Mouse (Mus musculus) layer of hippocampus, adult 18-20 months (tissue): ENCODE results near the gene Klrb1a. TPM values are rescaled to one million over a fixed set of nuclear protein-coding genes. Genes with fewer than 3 reads are reported as not detected.

Experiments
- DNase-seq, 2 experiments: peaks; one replicate each; pipeline ENCODE4 v3.0.0; 2022; ENCODE audit warnings: low spot score in 2 of 2
- total RNA-seq, 2 experiments: library from RNA; stranded (reverse); gene quantifications; 2 replicates each; pipeline ENCODE4 v1.2.3; 2021

The Klrb1a gene
- total RNA-seq, 2 experiments from 2014 or later, result not detected

GRCm38 (mm10) chr6:128602463-128603201, 20.7 kb downstream of the Klrb1a start:
- no peak for DNase-seq

- DNase-seq, result no peak
Observed at GRCm38 (mm10) chr6:128602026-128602425, 21.3 kb downstream of the Klrb1a start.

GRCm38 (mm10) chr6:128599555-128599954, 23.8 kb downstream of the Klrb1a start:
- no peak for DNase-seq

- DNase-seq, result no peak
Observed at GRCm38 (mm10) chr6:128598256-128599047, 24.9 kb downstream of the Klrb1a start.

DNA sequence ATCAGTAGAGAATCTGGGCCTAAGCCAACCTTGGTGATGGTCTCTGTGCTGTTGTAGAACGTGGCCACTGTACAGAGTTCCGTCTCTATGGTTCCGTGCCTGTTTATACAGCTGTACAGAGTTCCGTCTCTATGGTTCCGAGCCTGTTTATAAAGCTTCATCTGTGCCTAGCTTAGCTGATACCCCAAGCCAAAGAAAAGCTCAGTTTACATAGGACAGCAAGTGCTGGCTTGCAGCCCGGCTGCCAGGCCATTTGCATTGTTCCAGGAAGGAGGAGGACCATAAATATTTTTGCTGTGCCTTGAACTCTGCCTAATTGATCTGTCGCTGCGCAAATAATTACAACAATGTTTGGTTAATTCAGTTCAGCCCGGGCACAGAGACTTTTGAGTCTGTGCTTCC, 26.2 kb downstream of the Klrb1a start:
- DNase-seq, result peak; percentile 30 to 81

- no peak for DNase-seq
Observed at GRCm38 (mm10) chr6:128594651-128595050, 28.7 kb downstream of the Klrb1a start.

- no peak for DNase-seq
Observed at GRCm38 (mm10) chr6:128589426-128589825, 33.9 kb downstream of the Klrb1a start.

- DNase-seq, result no peak
Observed at GRCm38 (mm10) chr6:128587619-128588018, 35.7 kb downstream of the Klrb1a start.

- no peak for DNase-seq
Observed at GRCm38 (mm10) chr6:128585642-128586245, 37.6 kb downstream of the Klrb1a start.

DNA sequence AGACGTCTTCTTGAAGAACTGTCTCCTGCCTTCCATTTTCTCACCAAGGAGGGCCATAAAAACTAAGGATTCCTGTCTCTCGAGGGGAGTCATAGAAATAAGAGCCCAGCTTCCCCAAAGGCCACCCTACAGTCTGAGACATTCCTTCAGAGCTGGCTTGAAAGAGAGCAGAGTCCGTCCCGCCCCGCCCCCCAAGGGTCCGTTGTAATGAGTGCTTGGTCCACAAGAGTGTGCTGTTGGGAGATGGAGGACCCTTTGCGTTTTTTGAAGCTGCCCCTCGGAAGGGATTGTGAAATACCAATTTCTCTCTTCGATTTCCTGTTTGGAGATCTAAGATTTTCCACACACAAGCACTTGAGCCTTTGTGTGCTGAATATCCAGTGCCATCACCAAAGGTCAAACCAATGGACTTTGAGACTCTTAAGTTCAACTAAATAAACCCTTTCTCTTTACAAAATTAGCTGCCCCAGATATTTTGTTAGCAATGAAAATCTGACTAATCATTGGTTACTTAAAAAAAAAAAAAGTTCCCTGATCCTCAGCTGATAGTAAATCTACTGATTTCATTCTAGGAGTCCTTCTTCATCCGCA, 39.2 kb downstream of the Klrb1a start:
- DNase-seq, result no peak

GRCm38 (mm10) chr6:128581508-128581907, 41.8 kb downstream of the Klrb1a start, which contains the start of gene A2ml1:
Gene A2ml1 (minus strand): TSS chr6:128581608.
- no peak for DNase-seq

DNA sequence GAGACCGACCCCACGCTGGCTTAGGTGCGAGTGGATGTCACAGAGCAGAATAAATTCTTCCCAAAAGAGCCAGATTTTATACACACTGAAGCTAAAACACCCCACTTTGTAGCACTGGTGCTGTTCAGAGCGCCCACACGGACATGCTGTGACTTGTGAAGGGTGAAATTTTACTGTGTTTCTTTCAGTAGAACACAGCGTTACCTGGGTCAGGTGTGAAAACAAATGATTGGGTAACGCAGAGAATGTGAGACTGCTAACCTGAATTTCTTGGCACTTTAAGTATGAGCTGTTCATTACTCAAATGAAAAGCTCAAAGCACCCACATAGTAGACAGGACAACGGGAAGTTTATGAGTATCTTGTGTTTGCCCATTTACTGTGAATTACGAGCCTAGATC, 46.0 kb downstream of the Klrb1a start:
- no peak for DNase-seq

- no peak for DNase-seq
Observed at GRCm38 (mm10) chr6:128566589-128566988, 56.7 kb downstream of the Klrb1a start.

Other genes starting within 250 kb of the Klrb1a start
- 1 to 10 TPM; 1.9 to 2.7 TPM for gene Tex52, start 248.1 kb downstream of the Klrb1a start, total RNA-seq
- gene Gm44596, start 248.0 kb downstream of the Klrb1a start, total RNA-seq, result not detected
- gene Nrip2, start 224.2 kb downstream of the Klrb1a start, total RNA-seq, result 10 to 100 TPM; 14.6 to 16.4 TPM
- gene Itfg2, start 198.6 kb downstream of the Klrb1a start, total RNA-seq, result 10 to 100 TPM; 21.1 to 26.3 TPM
- 100 to 1,000 TPM; 123 to 132 TPM for gene Fkbp4, start 184.9 kb downstream of the Klrb1a start, total RNA-seq
- gene Pzp, start 96.8 kb downstream of the Klrb1a start, total RNA-seq, result not detected
- gene A2ml1, start 41.9 kb downstream of the Klrb1a start, total RNA-seq, result 10 to 100 TPM in 1 of 2 experiments, 1 to 10 TPM in 1; 7.2 to 12.3 TPM
- gene Clec2h, start 38.9 kb upstream of the Klrb1a start, total RNA-seq, result not detected
- not detected for gene Klrb1, start 99.5 kb upstream of the Klrb1a start, total RNA-seq
- not detected for gene Klrb1c, start 165.7 kb upstream of the Klrb1a start, total RNA-seq
- not detected for gene Gm44511, start 202.8 kb upstream of the Klrb1a start, total RNA-seq
- gene Klrb1b, start 202.8 kb upstream of the Klrb1a start, total RNA-seq, result not detected